8 mouse cellular contexts compared by ENCODE assay signal in the genomic region with DNA sequence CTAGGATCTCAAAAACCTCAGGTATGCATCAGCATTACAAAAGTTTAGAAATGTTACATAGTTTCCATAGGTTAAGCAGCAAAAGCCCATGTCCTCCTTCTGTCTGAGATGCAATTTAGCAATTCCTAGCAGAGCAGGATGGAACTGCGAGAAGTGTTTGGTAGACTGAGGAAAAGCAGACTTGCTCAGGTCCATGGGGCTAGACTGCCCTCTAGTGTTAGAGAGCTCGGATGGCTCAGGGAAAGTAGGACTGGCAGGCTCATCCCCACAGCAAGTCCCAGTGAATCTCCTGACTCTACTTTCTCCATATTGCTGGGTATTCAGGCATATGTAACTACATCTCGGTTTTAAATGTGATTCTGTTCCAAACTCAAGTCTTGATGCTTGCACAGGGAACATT. TPM values are rescaled to one million over a fixed set of nuclear protein-coding genes. Genes with fewer than 3 reads are reported as not detected.
DNase-seq lines count a peak whose midpoint lies in the region; ATAC-seq and TF ChIP-seq lines count a peak whose summit lies in the region.

No protein-coding gene starts in this region.

- in situ Hi-C loops in Patski (cut with MboI; ENCODE audit: low pct_unique_long_range_greater_than_20kb), result no loop called here

- no peaks in the 10 kb centered on the region for H3K9me3 ChIP-seq in liver, embryonic 14.5 days (ENCODE audit: control insufficient read depth, low read length)
- no peaks in the 10 kb centered on the region for H3K9me3 ChIP-seq in neural tube, embryonic 14.5 days (ENCODE audit: control insufficient read depth, low read length)

- H3K79me2 ChIP-seq in C2C12 (ENCODE audit: control insufficient read depth, insufficient read depth), result no peaks in the 10 kb centered on the region

- 4% methylated on average over 3 of the region's 3 CpGs for WGBS in liver, embryonic 14.5 days (ENCODE audit: insufficient replicate concordance)
- 7% methylated on average over 3 of the region's 3 CpGs for WGBS in neural tube, embryonic 14.5 days

- ATAC-seq in Patski, result peak; percentile 60
- ATAC-seq in liver, embryonic 14.5 days (ENCODE audit: insufficient read depth), result peak; percentile 57; the same call in 1 of the 2 replicates
- peak; percentile 93 for ATAC-seq in neural tube, embryonic 14.5 days (ENCODE audit: low read depth)

- H3K27me3 ChIP-seq in C2C12 (ENCODE audit: control insufficient read depth, insufficient read depth, insufficient read length), result no peaks in the 10 kb centered on the region
- H3K27me3 ChIP-seq in Patski, result no peaks in the 10 kb centered on the region
- H3K27me3 ChIP-seq in liver, embryonic 14.5 days (ENCODE audit: control insufficient read depth, insufficient read depth, low read length), result no peaks in the 10 kb centered on the region
- H3K27me3 ChIP-seq in neural tube, embryonic 14.5 days (ENCODE audit: control insufficient read depth, insufficient read depth, low read length), result no peaks in the 10 kb centered on the region

- TF ChIP-seq CTCF in C2C12 (IDR thresholded peaks at IDR 0.05; ENCODE audit: control insufficient read depth, insufficient read depth, insufficient read length) (peak; percentile 81), Patski (IDR thresholded peaks at IDR 0.05) (peak; percentile 98)
- TF ChIP-seq CTCF in liver, embryonic 14.5 days (IDR thresholded peaks at IDR 0.05; ENCODE audit: low read depth), result peak; percentile 96

- no peak for TF ChIP-seq EP300 in liver, embryonic 14.5 days (IDR thresholded peaks at IDR 0.05; ENCODE audit: low read depth)

- no peak overlapping the region for H3ac ChIP-seq in C2C12 (ENCODE audit: control insufficient read depth, insufficient read length, low read depth)

- H3K27ac ChIP-seq in liver, embryonic 14.5 days, result no peak overlapping the region
- H3K27ac ChIP-seq in neural tube, embryonic 14.5 days (ENCODE audit: low read depth, low read length), result no peak overlapping the region

- H3K79me3 ChIP-seq in C2C12 (ENCODE audit: low read depth), result no peaks in the 10 kb centered on the region

- intact Hi-C loops in gastrocnemius, postnatal 14 days (cut with DNase I; ENCODE audit: low total_unique reads), result loop anchor here (5.0 kb wide), 2 partner anchors 158 to 203 kb away; no protein-coding TSS in a partner anchor

- CTCF ChIA-PET in Patski (lab: Charles Lee), result interaction anchor here (0.7 to 9.0 kb wide), 14 partner anchors 20 to 202 kb away, joined by 3 to 66 read pairs (median 3); no protein-coding TSS in a partner anchor

- peak; percentile 17 for DNase-seq in Patski (ENCODE audit: low read depth, low spot score)
- peak; percentile 82 to 83 for DNase-seq in cerebellum, postnatal 14 days
- DNase-seq in gastrocnemius, postnatal 14 days, result peak; percentile 45
- DNase-seq in kidney, postnatal 10 days, result peak; percentile 75
- DNase-seq in liver, embryonic 14.5 days (ENCODE audit: low read depth in 3 of 3, low spot score in 3 of 3), result peak; percentile 39 to 54 (median 43)
- peak; percentile 34 to 43 for DNase-seq in thymus, postnatal 36 days

- POLR2A ChIA-PET in Patski (lab: Charles Lee), result no interaction called here

- H3K4me1 ChIP-seq in liver, embryonic 14.5 days (replicated peaks; ENCODE audit: control insufficient read depth in 2 of 2, insufficient read depth in 2 of 2, low read length in 1 of 2), result peaks cover 3 to 5% of the 10 kb centered on the region in 2 experiments; a peak in 1 of 4 replicates
- H3K4me1 ChIP-seq in neural tube, embryonic 14.5 days (ENCODE audit: control insufficient read depth, insufficient read depth, low read length), result no peaks in the 10 kb centered on the region

- H3K36me3 ChIP-seq in C2C12 (ENCODE audit: control insufficient read depth, insufficient read depth), result no peaks in the 10 kb centered on the region
- no peaks in the 10 kb centered on the region for H3K36me3 ChIP-seq in liver, embryonic 14.5 days (replicated peaks; ENCODE audit: control insufficient read depth, insufficient read depth, low read depth)
- no peaks in the 10 kb centered on the region for H3K36me3 ChIP-seq in neural tube, embryonic 14.5 days (ENCODE audit: control insufficient read depth, insufficient read depth, low read length)

- no peak overlapping the region for H3K4me3 ChIP-seq in C2C12 (ENCODE audit: insufficient read depth, poor library complexity, severe bottlenecking)
- H3K4me3 ChIP-seq in liver, embryonic 14.5 days (ENCODE audit: insufficient read depth in 1 of 2, low read depth in 2 of 2, low read length in 2 of 2), result no peak overlapping the region
- no peak overlapping the region for H3K4me3 ChIP-seq in neural tube, embryonic 14.5 days (ENCODE audit: low read depth, low read length)

- no peak overlapping the region for H3K9ac ChIP-seq in liver, embryonic 14.5 days (replicated peaks)
- no peak overlapping the region for H3K9ac ChIP-seq in neural tube, embryonic 14.5 days (replicated peaks; ENCODE audit: low read depth, low read length)

- no peak overlapping the region for H3K4me2 ChIP-seq in liver, embryonic 14.5 days (ENCODE audit: low read depth)
- no peak overlapping the region for H3K4me2 ChIP-seq in neural tube, embryonic 14.5 days (ENCODE audit: low read depth, low read length)

TF ChIP-seq in C2C12, 6 proteins besides CTCF, POLR2A, EP300 and RAD21:
- TF ChIP-seq USF1 (IDR thresholded peaks at IDR 0.05; ENCODE audit: low read depth) (no peak), MAX (IDR thresholded peaks at IDR 0.05) (no peak), MYOG (IDR thresholded peaks at IDR 0.05; ENCODE audit: control insufficient read depth, extremely low read depth, insufficient read length) (no peak), FOSL1 (IDR thresholded peaks at IDR 0.05; ENCODE audit: insufficient read depth, low read length, poor library complexity, severe bottlenecking) (no peak), MYOD1 (IDR thresholded peaks at IDR 0.05; ENCODE audit: control insufficient read depth, insufficient read length, low read depth) (no peak), CEBPB (IDR thresholded peaks at IDR 0.05; ENCODE audit: low read depth) (no peak)

RNA-seq across cellular contexts. Expression of gene Sorbs1, which starts 31.3 kb away (rescaled TPM):
- polyA plus RNA-seq in C2C12 (2012; fragmentation: generic; extraction: Trizol), result 9.0 TPM
- polyA plus RNA-seq in Patski (2021), result 68.9 TPM
- total RNA-seq in gastrocnemius, postnatal 14 days (2021), result 100 to 1,000 TPM in 1 of 2 experiments, 10 to 100 TPM in 1; 59.4 to 109 TPM
- 6.6 and 11.3 TPM in 2 replicates for polyA plus RNA-seq in liver, embryonic 14.5 days (2012; rRNA removed)
- 31.0 and 32.5 TPM in 2 replicates for polyA plus RNA-seq in liver, embryonic 14.5 days (2014; fragmentation: Nextera tagmentation; extraction: Ambion mirVana)
- 117 and 133 TPM in 2 replicates for polyA plus RNA-seq in neural tube, embryonic 14.5 days (2014; fragmentation: Nextera tagmentation; extraction: Ambion mirVana)

RNA-seq across cellular contexts. Expression of gene Aldh18a1, which starts 43.4 kb away (rescaled TPM):
- 59.5 TPM for polyA plus RNA-seq in C2C12 (2012; fragmentation: generic; extraction: Trizol)
- polyA plus RNA-seq in Patski (2021), result 73.9 TPM
- total RNA-seq in gastrocnemius, postnatal 14 days (2021), result 10 to 100 TPM in 1 of 2 experiments, 1 to 10 TPM in 1; 7.9 to 12.0 TPM
- polyA plus RNA-seq in liver, embryonic 14.5 days (2012; rRNA removed), result 20.5 and 26.7 TPM in 2 replicates
- polyA plus RNA-seq in liver, embryonic 14.5 days (2014; fragmentation: Nextera tagmentation; extraction: Ambion mirVana), result 25.6 and 30.8 TPM in 2 replicates
- polyA plus RNA-seq in neural tube, embryonic 14.5 days (2014; fragmentation: Nextera tagmentation; extraction: Ambion mirVana), result 42.3 and 52.4 TPM in 2 replicates

Comparison
In these comparisons a context has a peak if more than half of its experiments do, and no peak if none do; other contexts are left out.
1. DNase-seq: peak in every context shown above with its lines; median percentile 82 in cerebellum, postnatal 14 days; 75 in kidney, postnatal 10 days; 45 in gastrocnemius, postnatal 14 days; 43 in liver, embryonic 14.5 days; 38 in thymus, postnatal 36 days; 17 in Patski.